ENCODE assay signal across 27 mouse cellular contexts in genomic region chr7:92952210-92952609, GRCm38 (mm10).
"Had no signal": no experiment of that assay in that cellular context is flagged by ENCODE, and none has a peak within 500 bp of the region (broad histone marks: within the 10 kb centered on the region; RNA-seq: fewer than 3 reads in every experiment).

No protein-coding gene starts in this region.

- H3K4me2 ChIP-seq: heart, embryonic 11.5 days; hindbrain, embryonic 12.5 days; hindbrain, embryonic 14.5 days; intestine, embryonic 15.5 days; limb, embryonic 12.5 days; liver, embryonic 11.5 days; liver, embryonic 13.5 days; liver, embryonic 15.5 days had no signal

- ATAC-seq: forebrain, embryonic 16.5 days; hindbrain, embryonic 16.5 days; inflammation-experienced regulatory T-cells, adult 6 months; intestine, embryonic 15.5 days; intestine, postnatal 0 days had no signal

- H3K36me3 ChIP-seq: hindbrain, embryonic 10.5 days; hindbrain, embryonic 12.5 days; intestine, embryonic 15.5 days; limb, embryonic 10.5 days; limb, embryonic 12.5 days; liver, embryonic 13.5 days; liver, embryonic 15.5 days had no signal

- H3K4me3 ChIP-seq: gastrocnemius, adult 2 months; hindbrain, embryonic 10.5 days; hindbrain, embryonic 12.5 days; intestine, embryonic 15.5 days; layer of hippocampus, adult 2 months; left cerebral cortex, adult 2 months; limb, embryonic 10.5 days; limb, embryonic 12.5 days; liver, embryonic 13.5 days; liver, embryonic 15.5 days had no signal

- H3K9me3 ChIP-seq: hindbrain, embryonic 10.5 days; hindbrain, embryonic 12.5 days; intestine, embryonic 15.5 days; limb, embryonic 10.5 days; limb, embryonic 12.5 days; liver, embryonic 13.5 days; liver, embryonic 15.5 days had no signal

- H3K27me3 ChIP-seq: hindbrain, embryonic 12.5 days; intestine, embryonic 15.5 days; limb, embryonic 12.5 days; liver, embryonic 13.5 days; liver, embryonic 15.5 days had no signal

- H3K4me1 ChIP-seq: hindbrain, embryonic 10.5 days; hindbrain, embryonic 12.5 days; intestine, embryonic 15.5 days; liver, embryonic 13.5 days; liver, embryonic 15.5 days had no signal

- H3K27ac ChIP-seq: gastrocnemius, adult 2 months; hindbrain, embryonic 10.5 days; hindbrain, embryonic 12.5 days; hindbrain, embryonic 14.5 days; intestine, embryonic 15.5 days; layer of hippocampus, adult 2 months; left cerebral cortex, adult 2 months; limb, embryonic 10.5 days; liver, embryonic 13.5 days; liver, embryonic 15.5 days had no signal

- DNase-seq: gastrocnemius, adult 2 months; gastrocnemius, postnatal 10 days; gastrocnemius, postnatal 25 days; heart, postnatal 14 days; heart, postnatal 4 days; kidney, adult 18-20 months; kidney, adult 8-10 months; kidney, postnatal 10 days; kidney, postnatal 25 days; kidney, postnatal 4 days; liver; liver, embryonic 13.5 days had no signal

- H3K9ac ChIP-seq: hindbrain, embryonic 12.5 days; hindbrain, embryonic 14.5 days; intestine, embryonic 15.5 days; limb, embryonic 12.5 days; liver, embryonic 13.5 days; liver, embryonic 15.5 days had no signal
